Mouse (Mus musculus): ENCODE measurements around the gene Arhgef6.

- TF ChIP-seq CTCF (IDR thresholded peaks at IDR 0.05 in 2 of 3, conservative IDR thresholded peaks at IDR 0.05 in 1 of 3; ENCODE audit: control insufficient read depth in 1 of 3, insufficient read depth in 1 of 3, low read depth in 2 of 3, low read length in 3 of 3, poor library complexity in 1 of 3, severe bottlenecking in 1 of 3) (no peak), MEF2A (IDR thresholded peaks at IDR 0.05; ENCODE audit: extremely low read depth, insufficient replicate concordance, low read depth, low read length, poor library complexity, severe bottlenecking) (no peak), E2F4 (IDR thresholded peaks at IDR 0.05; ENCODE audit: borderline replicate concordance, low read depth, low read length) (no peak), RAD21 (IDR thresholded peaks at IDR 0.05; ENCODE audit: low read depth, low read length) (no peak), TBP (IDR thresholded peaks at IDR 0.05; ENCODE audit: low read depth, low read length) (no peak), EP300 (IDR thresholded peaks at IDR 0.05; ENCODE audit: low read depth in 1 of 2, low read length in 2 of 2) (no peak), SIN3A (IDR thresholded peaks at IDR 0.05; ENCODE audit: low read length) (no peak)
Measured at GRCm38 (mm10) chrX:57211876-57212275, 126.7 kb downstream of the Arhgef6 start, which contains the start of gene Cd40lg.

Data from MEL (cell line).